Mouse (Mus musculus) ES-E14 (cell line): ENCODE results near the gene Gm14296. TPM values are rescaled to one million over a fixed set of nuclear protein-coding genes. Genes with fewer than 3 reads are reported as not detected.
"Not testable (repeated sequence)": the region's sequence is repeated elsewhere in the genome, so short reads cannot be mapped to it uniquely, and the experiment has no call there.

Experiments
- DNase-seq: peaks from one replicate; pipeline ENCODE4 v3.0.0-alpha.2; 2013; ENCODE audit warnings: low read depth, low spot score
- H3K27ac ChIP-seq: 2 replicates; pipeline ENCODE4 v1.5.1; 2012; ENCODE audit warnings: low read depth, mild to moderate bottlenecking, low read length, moderate library complexity, mixed read lengths; ENCODE audit not compliant: poor library complexity, insufficient read depth, severe bottlenecking
- H3K36me3 ChIP-seq: 2 replicates; pipeline ENCODE4 v1.6.1; 2012; ENCODE audit warnings: mild to moderate bottlenecking, low read length, moderate library complexity, mixed read lengths; ENCODE audit not compliant: control insufficient read depth, poor library complexity, insufficient read depth, severe bottlenecking
- H3K4me1 ChIP-seq, 2 experiments: fragments of 150-350 bp in 1 of 2; sonication (generic) in 1 of 2; 2 replicates each; pipeline ENCODE4 v1.6.1; 2012; ENCODE audit warnings: low read length in 2 of 2, mild to moderate bottlenecking in 1 of 2, mixed read lengths in 1 of 2; ENCODE audit not compliant: control insufficient read depth in 2 of 2, insufficient read depth in 2 of 2, poor library complexity in 1 of 2
- H3K4me3 ChIP-seq, 2 experiments: fragments of 150-350 bp in 1 of 2; sonication (generic) in 1 of 2; 2 replicates each; pipeline ENCODE4 v1.5.1; 2012; ENCODE audit warnings: low read length in 2 of 2, low read depth in 1 of 2, mild to moderate bottlenecking in 1 of 2, mixed read lengths in 1 of 2; ENCODE audit not compliant: insufficient read depth in 1 of 2, poor library complexity in 1 of 2, severe bottlenecking in 1 of 2
- H3K9ac ChIP-seq: 2 replicates; pipeline ENCODE4 v1.6.1; 2012; ENCODE audit warnings: low read depth, mild to moderate bottlenecking, low read length, mixed read lengths; ENCODE audit not compliant: poor library complexity, insufficient read depth, severe bottlenecking
- H3K9me3 ChIP-seq: fragments of 150-350 bp; sonication (generic); 2 replicates; pipeline ENCODE4 v1.6.1; 2012; ENCODE audit warnings: low read depth, mild to moderate bottlenecking, low read length; ENCODE audit not compliant: control insufficient read depth, insufficient read depth
- in situ Hi-C, 2 experiments: fragments of 600-800 bp; cut with MboI; formaldehyde crosslinking; loops; one replicate each; pipeline ENCODE4 v1.15.1; 2025; ENCODE audit warnings: low sequenced_read_pairs in 2 of 2, inconsistent platforms in 1 of 2; ENCODE audit not compliant: unreplicated experiment in 2 of 2
- total RNA-seq: library from RNA; depleted of rRNA; stranded (reverse); fragments of 300-350 nt; gene quantifications from 2 replicates; pipeline ENCODE4 v1.2.3, GENCODE M21; 2012; rRNA removed

Gm14296 gene
- total RNA-seq, result 5.1 and 13.8 TPM in 2 replicates

DNA sequence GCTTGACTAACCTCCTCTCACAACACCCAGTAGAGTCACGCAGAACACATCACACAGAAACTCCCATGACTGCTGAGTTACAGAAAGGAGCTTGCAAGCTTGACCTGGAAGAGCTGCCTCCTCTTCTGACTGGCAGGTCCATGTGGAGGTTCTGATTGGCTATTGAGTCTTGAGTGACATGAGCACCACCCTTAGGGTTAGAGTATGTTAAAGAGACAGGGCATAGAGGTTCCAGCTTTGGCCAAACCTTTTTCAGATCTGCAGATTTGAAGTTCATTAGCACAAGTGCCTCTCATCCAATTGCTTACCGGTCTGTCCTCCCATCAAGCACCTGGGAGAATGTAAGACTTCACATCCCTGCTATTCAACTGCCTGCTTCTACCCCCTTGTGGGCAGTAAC lies at the start of gene Gm14296:
Gm14296 (minus strand) TSS at position 101 of the 400 bp plus-strand sequence.
- H3K4me3 ChIP-seq, H3K9ac ChIP-seq, H3K36me3 ChIP-seq, H3K4me1 ChIP-seq, H3K9me3 ChIP-seq, in situ Hi-C loops, DNase-seq, H3K27ac ChIP-seq: not testable (repeated sequence)

- DNase-seq, H3K9ac ChIP-seq, H3K4me3 ChIP-seq, H3K36me3 ChIP-seq, in situ Hi-C loops, H3K27ac ChIP-seq, H3K4me1 ChIP-seq, H3K9me3 ChIP-seq: not testable (repeated sequence)
These were observed 22.1 kb downstream of the Gm14296 start for GRCm38 (mm10) chr2:176905464-176905863.

Other genes starting within 250 kb of the Gm14296 start
- gene Gm14305, start 219.5 kb downstream of the Gm14296 start, total RNA-seq, result 15.4 and 17.0 TPM in 2 replicates
- gene Gm14295, start 129.2 kb downstream of the Gm14296 start, total RNA-seq, result 43.9 and 45.7 TPM in 2 replicates
- gene Gm14408, start 96.7 kb downstream of the Gm14296 start, total RNA-seq, result not detected in 2 replicates
- 16.1 and 29.6 TPM in 2 replicates for gene Gm14419, start 73.1 kb upstream of the Gm14296 start, total RNA-seq
- 54.3 and 56.1 TPM in 2 replicates for gene Gm14401, start 146.5 kb upstream of the Gm14296 start, total RNA-seq